Mouse (Mus musculus) bone marrow macrophage, adult 2 months (primary cell): ENCODE results near the gene 5330417C22Rik.

Experiments used
- CTCF ChIP-seq: IDR thresholded peaks from 2 replicates; pipeline ENCODE4 v1.5.1; 2012; ENCODE audit warnings: low read depth, mild to moderate bottlenecking, low read length, moderate library complexity
- POLR2A ChIP-seq: IDR thresholded peaks from 2 replicates; pipeline ENCODE4 v1.6.1; 2012; ENCODE audit warnings: mild to moderate bottlenecking, low read depth, low read length, borderline replicate concordance

- TF ChIP-seq CTCF (no peak), POLR2A (no peak)
Observed at GRCm38 (mm10) chr3:108518276-108518675, 18.1 kb downstream of the 5330417C22Rik start.
